Mouse (Mus musculus) hindbrain, embryonic 13.5 days (tissue): Measurements from ENCODE around the gene Dnah8. TPM values are rescaled to one million over a fixed set of nuclear protein-coding genes. Genes with fewer than 3 reads are reported as not detected.
A peak's percentile ranks its signal among the peaks of the same experiment; 100 is the strongest.

ENCODE experiments used
- ATAC-seq: fragments of 200-750 bp; cut with Nextera tagmentation; 2 replicates; pipeline ENCODE4 v1.8.0; 2017; ENCODE audit warnings: moderate TSS enrichment; ENCODE audit not compliant: low FRiP score
- H3K27ac ChIP-seq: fragments of 300-500 bp; sonication (generic); 2 replicates; pipeline ENCODE4 v1.5.1; 2015; ENCODE audit warnings: inconsistent platforms, mild to moderate bottlenecking, moderate library complexity
- H3K27me3 ChIP-seq: fragments of 300-500 bp; sonication (generic); 2 replicates; pipeline ENCODE4 v1.6.1; 2015; ENCODE audit warnings: mild to moderate bottlenecking, inconsistent platforms
- H3K36me3 ChIP-seq: fragments of 300-500 bp; sonication (generic); 2 replicates; pipeline ENCODE4 v1.6.1; 2015; ENCODE audit warnings: mild to moderate bottlenecking, inconsistent platforms
- H3K4me1 ChIP-seq: fragments of 300-500 bp; sonication (generic); replicated peaks from 2 replicates; pipeline ENCODE4 v1.6.1; 2015; ENCODE audit warnings: inconsistent platforms
- H3K4me2 ChIP-seq: fragments of 300-500 bp; sonication (generic); 2 replicates; pipeline ENCODE4 v1.6.1; 2015; ENCODE audit warnings: inconsistent platforms, mild to moderate bottlenecking, moderate library complexity
- H3K4me3 ChIP-seq: fragments of 300-500 bp; sonication (generic); 2 replicates; pipeline ENCODE4 v1.5.1; 2015; ENCODE audit warnings: mild to moderate bottlenecking, inconsistent platforms
- H3K9ac ChIP-seq: fragments of 300-500 bp; sonication (generic); 2 replicates; pipeline ENCODE4 v1.6.1; 2015; ENCODE audit warnings: mild to moderate bottlenecking, inconsistent platforms
- H3K9me3 ChIP-seq: fragments of 300-500 bp; sonication (generic); 2 replicates; pipeline ENCODE4 v1.6.1; 2016; ENCODE audit warnings: inconsistent platforms
- WGBS: fragments of 180-500 bp; shearing (Covaris S2); methylation state at CpG from one replicate; pipeline ENCODE4 v1.1.7; 2015; 5-methylcytosine and 5-hydroxymethylcytosine counted together
- polyA plus RNA-seq: library from polyadenylated mRNA; unstranded; fragments of >200 nt; fragmentation: Nextera tagmentation; extraction: Ambion mirVana; gene quantifications from 2 replicates; pipeline ENCODE4 v1.2.1, GENCODE M21; 2015

Dnah8 gene
- polyA plus RNA-seq, 1 experiment from 2014 or later, result 1.3 TPM

DNA sequence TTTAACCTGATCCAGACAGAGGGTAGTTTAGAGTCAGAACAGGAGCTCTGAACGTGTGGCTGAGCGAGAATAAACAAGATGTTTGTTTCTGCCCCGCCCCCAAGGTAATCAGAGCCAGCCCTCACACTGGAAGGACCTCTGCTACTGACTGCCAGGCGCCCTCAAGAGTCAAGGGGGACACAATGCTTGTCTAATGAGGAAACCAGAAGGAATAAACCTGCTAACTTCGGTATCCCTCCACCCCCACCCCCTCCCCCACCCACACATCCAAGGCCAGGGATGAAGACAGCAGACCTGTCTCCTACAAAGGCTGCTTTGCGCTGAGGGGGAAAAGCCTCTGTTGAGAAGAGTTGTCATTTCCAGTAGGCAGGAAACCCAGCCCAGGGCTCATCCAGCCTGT, 29.3 kb upstream of the Dnah8 start:
- H3K9me3 ChIP-seq, result no peaks in the 10 kb centered on the region
- peaks cover 18% of the 10 kb centered on the region for H3K4me1 ChIP-seq
- WGBS, result 46% methylated on average over 6 of the region's 6 CpGs
- H3K27me3 ChIP-seq, result no peaks in the 10 kb centered on the region
- 0 out of 2 replicates have a peak overlapping the region, but pooled peaks have one; percentile 26 for H3K27ac ChIP-seq
- H3K9ac ChIP-seq, result no peak overlapping the region
- H3K4me3 ChIP-seq, result no peak overlapping the region
- no peak overlapping the region for H3K4me2 ChIP-seq
- peaks cover 39% of the 10 kb centered on the region for H3K36me3 ChIP-seq
- no peak for ATAC-seq

- Histone ChIP-seq H3K36me3 (peaks cover 56% of the 10 kb centered on the region), H3K27me3 (no peaks in the 10 kb centered on the region), H3K4me3 (no peak overlapping the region), H3K9ac (no peak overlapping the region), H3K27ac (no peak overlapping the region), H3K4me2 (no peak overlapping the region), H3K9me3 (no peaks in the 10 kb centered on the region), H3K4me1 (peaks cover 13% of the 10 kb centered on the region)
- WGBS, result 94% methylated on average over 9 of the region's 9 CpGs
- no peak for ATAC-seq
These were observed 26.4 kb upstream of the Dnah8 start for GRCm38 (mm10) chr17:30597786-30598185.

DNA sequence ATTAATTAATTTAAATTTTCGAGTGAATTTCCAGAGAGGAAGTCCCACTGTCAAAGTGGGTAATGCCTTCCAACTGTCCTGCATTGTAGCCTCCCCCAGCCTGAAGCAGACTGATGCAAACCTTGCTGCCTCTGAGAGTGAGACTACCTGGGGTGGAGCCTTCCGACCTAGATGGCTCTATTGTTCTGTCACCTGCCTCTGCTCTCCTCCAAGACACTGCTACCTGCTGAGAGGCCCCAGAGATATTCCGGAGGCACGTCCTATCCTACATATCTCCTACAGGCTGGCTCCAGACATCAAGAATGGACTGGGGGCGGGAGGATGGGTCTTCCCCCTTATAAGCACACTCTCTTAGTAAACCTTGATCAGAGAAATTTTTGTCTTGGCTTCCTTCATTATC, 25.9 kb upstream of the Dnah8 start:
- 85% methylated on average over 5 of the region's 5 CpGs for WGBS
- Histone ChIP-seq H3K4me1 (peaks cover 13% of the 10 kb centered on the region), H3K27ac (no peak overlapping the region), H3K27me3 (no peaks in the 10 kb centered on the region), H3K9ac (no peak overlapping the region), H3K4me2 (no peak overlapping the region), H3K9me3 (no peaks in the 10 kb centered on the region), H3K4me3 (no peak overlapping the region), H3K36me3 (peaks cover 58% of the 10 kb centered on the region)
- ATAC-seq, result no peak

DNA sequence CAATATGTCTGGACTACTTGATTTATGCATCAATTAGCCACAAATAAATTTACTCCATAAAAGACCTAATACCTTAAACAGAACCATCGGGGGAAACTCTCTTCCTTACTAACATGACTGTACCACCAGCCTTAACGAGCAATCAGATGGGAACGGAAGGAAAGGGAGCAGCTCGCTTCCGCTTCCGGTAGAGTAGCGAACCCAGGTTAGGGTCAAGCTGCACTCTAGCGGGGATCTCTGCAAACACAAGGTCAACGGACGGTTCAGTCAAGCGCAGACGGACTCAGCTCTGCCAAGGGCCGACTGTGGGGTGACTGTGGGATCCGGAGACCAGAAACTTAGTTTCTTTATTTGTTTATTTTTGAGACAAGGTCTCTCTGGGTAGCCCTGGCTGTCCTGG, 22.0 kb upstream of the Dnah8 start:
- no peak overlapping the region for H3K27ac ChIP-seq
- no peak overlapping the region for H3K9ac ChIP-seq
- ATAC-seq, result no peak
- no peak overlapping the region for H3K4me3 ChIP-seq
- no peaks in the 10 kb centered on the region for H3K9me3 ChIP-seq
- H3K27me3 ChIP-seq, result no peaks in the 10 kb centered on the region
- WGBS, result 97% methylated on average over 14 of the region's 14 CpGs
- peaks cover 44% of the 10 kb centered on the region for H3K36me3 ChIP-seq
- H3K4me2 ChIP-seq, result no peak overlapping the region
- peaks cover 2% of the 10 kb centered on the region for H3K4me1 ChIP-seq

DNA sequence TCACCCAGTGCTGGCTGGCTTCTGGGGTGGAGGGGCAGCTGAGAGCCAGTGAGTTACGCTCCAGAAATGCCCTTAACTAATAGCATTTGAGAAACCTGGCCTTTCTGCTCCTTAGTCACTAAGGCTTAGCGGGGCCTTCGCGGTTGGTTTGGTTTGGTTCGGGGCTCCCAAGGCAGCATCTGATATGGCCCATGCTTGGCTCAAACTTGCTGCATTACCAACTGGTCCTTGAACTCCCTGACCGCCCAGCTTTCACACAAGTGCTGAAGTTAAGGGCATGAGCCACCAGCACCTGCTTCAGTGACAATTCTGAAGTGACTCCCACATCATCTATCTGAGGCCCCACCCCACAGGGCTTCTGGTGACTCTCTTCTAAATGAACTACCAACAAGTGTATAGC, 19.9 kb upstream of the Dnah8 start:
- 89% methylated on average over 6 of the region's 6 CpGs for WGBS
- Histone ChIP-seq H3K9me3 (no peaks in the 10 kb centered on the region), H3K4me1 (peaks cover 18% of the 10 kb centered on the region), H3K4me2 (no peak overlapping the region), H3K9ac (no peak overlapping the region), H3K27me3 (no peaks in the 10 kb centered on the region), H3K27ac (no peak overlapping the region), H3K36me3 (peaks cover 30% of the 10 kb centered on the region), H3K4me3 (no peak overlapping the region)
- no peak for ATAC-seq

DNA sequence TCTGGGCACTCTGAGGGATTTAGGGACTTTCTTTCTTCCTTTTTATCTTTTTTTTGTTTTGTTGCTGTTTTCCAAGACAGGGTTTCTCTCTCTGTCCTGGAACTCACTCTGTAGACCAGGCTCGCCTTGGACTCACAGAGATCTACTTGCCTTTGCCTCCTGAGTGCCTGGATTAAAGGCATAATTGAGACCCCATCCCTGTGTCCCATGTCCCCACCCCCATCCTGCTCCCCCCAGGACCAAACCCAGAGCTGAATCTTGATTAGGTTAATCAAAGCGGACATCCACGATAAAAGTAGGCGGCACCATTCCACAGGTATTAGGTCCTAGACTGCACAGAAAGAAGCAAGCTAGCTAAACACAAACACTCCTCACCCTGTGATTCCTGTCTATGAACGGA, 19.2 kb upstream of the Dnah8 start:
- no peaks in the 10 kb centered on the region for H3K27me3 ChIP-seq
- H3K27ac ChIP-seq, result no peak overlapping the region
- no peak for ATAC-seq
- H3K36me3 ChIP-seq, result peaks cover 25% of the 10 kb centered on the region
- no peak overlapping the region for H3K4me2 ChIP-seq
- no peak overlapping the region for H3K9ac ChIP-seq
- H3K9me3 ChIP-seq, result no peaks in the 10 kb centered on the region
- H3K4me1 ChIP-seq, result peaks cover 22% of the 10 kb centered on the region
- H3K4me3 ChIP-seq, result no peak overlapping the region
- WGBS, result 92% methylated on average over 5 of the region's 5 CpGs

DNA sequence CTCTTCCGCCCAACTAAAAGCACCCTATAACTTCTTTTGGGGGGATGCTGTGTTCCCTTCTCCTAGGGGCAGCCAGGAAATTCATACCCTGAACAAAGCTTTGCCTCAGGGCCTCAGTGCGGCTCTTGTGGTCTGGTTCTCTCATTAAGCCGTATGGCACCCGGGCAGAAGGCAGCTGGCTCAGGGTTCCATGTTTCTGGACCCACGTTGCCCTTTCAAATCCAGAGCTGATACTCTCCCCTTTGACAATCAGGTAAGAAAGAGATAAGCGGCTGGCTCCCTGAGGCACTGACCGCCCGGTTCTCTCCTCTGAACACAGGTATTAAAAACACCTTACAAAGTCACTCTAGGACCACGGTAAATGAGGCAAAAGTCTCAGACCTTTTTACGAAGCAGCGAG, 17.9 kb upstream of the Dnah8 start:
- H3K4me2 ChIP-seq, result no peak overlapping the region
- H3K36me3 ChIP-seq, result peaks cover 18% of the 10 kb centered on the region
- no peak overlapping the region for H3K9ac ChIP-seq
- no peaks in the 10 kb centered on the region for H3K27me3 ChIP-seq
- H3K9me3 ChIP-seq, result no peaks in the 10 kb centered on the region
- 92% methylated on average over 11 of the region's 11 CpGs for WGBS
- peaks cover 28% of the 10 kb centered on the region for H3K4me1 ChIP-seq
- no peak overlapping the region for H3K4me3 ChIP-seq
- no peak for ATAC-seq
- no peak overlapping the region for H3K27ac ChIP-seq

- Histone ChIP-seq H3K9me3 (no peaks in the 10 kb centered on the region), H3K36me3 (peaks cover 16% of the 10 kb centered on the region), H3K4me3 (no peak overlapping the region), H3K9ac (no peak overlapping the region), H3K27me3 (no peaks in the 10 kb centered on the region), H3K27ac (no peak overlapping the region), H3K4me2 (no peak overlapping the region), H3K4me1 (peaks cover 32% of the 10 kb centered on the region)
- WGBS, result 93% methylated on average over 8 of the region's 8 CpGs
- ATAC-seq, result no peak
These were observed 17.5 kb upstream of the Dnah8 start for GRCm38 (mm10) chr17:30606634-30607081.

DNA sequence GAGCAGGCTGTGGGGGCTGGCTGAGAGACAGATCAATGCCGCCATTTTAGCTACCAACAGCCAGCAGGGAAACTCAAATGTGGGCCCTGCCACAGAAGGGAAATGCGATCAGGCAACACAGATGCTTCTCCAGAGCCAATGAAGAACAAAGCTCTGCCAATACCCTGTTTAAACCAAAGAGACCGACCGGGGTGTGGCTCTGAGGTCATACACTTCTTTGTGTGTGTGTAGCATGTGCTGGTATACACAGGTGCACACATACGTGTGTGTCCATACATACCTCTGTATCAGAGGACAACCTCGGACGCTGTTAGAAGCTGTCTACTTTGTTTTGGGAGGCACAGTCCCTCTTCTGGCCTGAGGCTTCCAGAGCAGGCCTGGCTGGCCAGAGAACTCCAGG, 16.8 kb upstream of the Dnah8 start:
- 91% methylated on average over 7 of the region's 7 CpGs for WGBS
- H3K27ac ChIP-seq, result no peak overlapping the region
- ATAC-seq, result no peak

DNA sequence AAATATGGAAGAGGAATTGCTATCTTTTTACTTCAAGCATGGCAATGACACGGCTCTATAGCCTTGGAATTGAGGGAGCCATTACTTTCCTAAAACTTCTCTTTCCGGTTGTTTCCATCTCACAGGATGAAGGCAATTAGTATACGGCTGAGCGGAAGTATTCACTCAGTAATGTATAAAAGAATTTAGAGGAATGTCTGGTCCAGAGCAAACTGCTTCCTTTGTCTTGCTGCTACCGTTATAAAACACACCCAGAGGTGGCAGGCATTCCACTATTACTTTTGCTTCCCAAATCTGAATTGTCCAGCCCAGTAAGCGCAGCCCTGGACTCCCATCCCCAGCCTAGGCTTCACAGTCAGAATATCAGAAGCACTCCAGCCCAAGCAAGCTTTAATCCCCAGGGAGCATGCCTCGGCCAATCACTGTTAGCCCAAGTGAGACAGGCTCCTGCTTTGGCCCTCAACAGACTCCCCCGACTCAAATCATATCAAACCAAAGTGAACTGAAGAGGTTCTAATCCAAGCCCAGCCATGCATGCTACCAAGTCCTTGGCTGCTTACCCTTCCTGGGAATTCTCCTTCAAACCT, 16.2 kb upstream of the Dnah8 start:
- Histone ChIP-seq H3K4me3 (no peak overlapping the region), H3K4me2 (no peak overlapping the region), H3K27ac (0 out of 2 replicates have a peak overlapping the region, but pooled peaks have one; percentile 12), H3K36me3 (peaks cover 3% of the 10 kb centered on the region), H3K27me3 (no peaks in the 10 kb centered on the region), H3K4me1 (peaks cover 37% of the 10 kb centered on the region), H3K9me3 (no peaks in the 10 kb centered on the region), H3K9ac (no peak overlapping the region)
- WGBS, result 49% methylated on average over 8 of the region's 8 CpGs
- no peak for ATAC-seq

More for the DNA sequence above, 16.8 kb upstream of the Dnah8 start:
- H3K4me3 ChIP-seq, result no peak overlapping the region
- H3K9me3 ChIP-seq, result no peaks in the 10 kb centered on the region
- peaks cover 37% of the 10 kb centered on the region for H3K4me1 ChIP-seq
- no peak overlapping the region for H3K9ac ChIP-seq
- H3K4me2 ChIP-seq, result no peak overlapping the region
- no peaks in the 10 kb centered on the region for H3K27me3 ChIP-seq
- H3K36me3 ChIP-seq, result peaks cover 10% of the 10 kb centered on the region

GRCm38 (mm10) chr17:30609305-30609979, 14.7 kb upstream of the Dnah8 start:
- Histone ChIP-seq H3K27ac (no peak overlapping the region), H3K9me3 (no peaks in the 10 kb centered on the region), H3K36me3 (no peaks in the 10 kb centered on the region), H3K27me3 (no peaks in the 10 kb centered on the region), H3K4me3 (no peak overlapping the region), H3K4me1 (peaks cover 37% of the 10 kb centered on the region), H3K4me2 (no peak overlapping the region), H3K9ac (no peak overlapping the region)
- ATAC-seq, result no peak
- 88% methylated on average over 16 of the region's 16 CpGs for WGBS

DNA sequence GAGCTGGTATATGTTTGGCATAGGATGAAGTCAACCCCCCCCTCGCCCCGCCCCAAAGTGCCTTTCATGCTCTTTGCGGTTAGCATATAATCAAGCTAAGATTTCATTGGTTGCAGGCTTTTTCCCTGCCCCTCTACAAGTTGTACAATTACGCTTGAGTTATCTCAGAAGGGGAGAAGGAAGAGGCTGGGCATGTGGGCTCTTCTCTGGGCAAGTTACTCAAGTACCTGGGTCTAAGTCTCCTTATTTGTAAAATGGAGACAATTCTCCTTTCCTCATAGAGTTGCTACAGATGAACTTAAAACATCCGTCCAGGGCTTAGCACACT, 14.2 kb upstream of the Dnah8 start:
- H3K27ac ChIP-seq, result no peak overlapping the region
- H3K27me3 ChIP-seq, result no peaks in the 10 kb centered on the region
- H3K36me3 ChIP-seq, result no peaks in the 10 kb centered on the region
- no peaks in the 10 kb centered on the region for H3K9me3 ChIP-seq
- no peak overlapping the region for H3K9ac ChIP-seq
- no peak overlapping the region for H3K4me3 ChIP-seq
- 98% methylated on average over 5 of the region's 5 CpGs for WGBS
- H3K4me1 ChIP-seq, result peaks cover 37% of the 10 kb centered on the region
- no peak overlapping the region for H3K4me2 ChIP-seq
- no peak for ATAC-seq

- peak overlapping the region; percentile 68; the same call in 1 of the 2 replicates for H3K4me2 ChIP-seq
- WGBS, result 84% methylated on average over 1 of the region's 1 CpGs
- peaks cover 37% of the 10 kb centered on the region for H3K4me1 ChIP-seq
- no peaks in the 10 kb centered on the region for H3K27me3 ChIP-seq
- no peak overlapping the region for H3K9ac ChIP-seq
- no peaks in the 10 kb centered on the region for H3K9me3 ChIP-seq
- H3K4me3 ChIP-seq, result no peak overlapping the region
- H3K27ac ChIP-seq, result no peak overlapping the region
- no peak for ATAC-seq
- no peaks in the 10 kb centered on the region for H3K36me3 ChIP-seq
These were observed 13.4 kb upstream of the Dnah8 start for GRCm38 (mm10) chr17:30610739-30611138.
